Mouse (Mus musculus): ENCODE measurements around the gene Tom1l2.

Tom1l2 gene

GRCm38 (mm10) chr11:60178005-60178404 is 174.7 kb downstream of the Tom1l2 start:
- no peak for DNase-seq (ENCODE audit: low spot score in 2 of 2)

GRCm38 (mm10) chr11:60176975-60177657 is 175.6 kb downstream of the Tom1l2 start:
- no peak for DNase-seq (ENCODE audit: low spot score in 2 of 2)

Measured in urinary bladder, adult 18-20 months (tissue).